Mouse (Mus musculus) frontal cortex, adult (tissue): ENCODE data around the gene Urb2.
A peak's percentile ranks its signal among the peaks of the same experiment; 100 is the strongest.

ENCODE experiments used
- ATAC-seq: cut with Nextera tagmentation; 2 replicates; pipeline ENCODE4 v1.9.2; 2017; ENCODE audit warnings: mild to moderate bottlenecking, moderate library complexity, mixed read lengths; ENCODE audit not compliant: low TSS enrichment

Urb2 gene

DNA sequence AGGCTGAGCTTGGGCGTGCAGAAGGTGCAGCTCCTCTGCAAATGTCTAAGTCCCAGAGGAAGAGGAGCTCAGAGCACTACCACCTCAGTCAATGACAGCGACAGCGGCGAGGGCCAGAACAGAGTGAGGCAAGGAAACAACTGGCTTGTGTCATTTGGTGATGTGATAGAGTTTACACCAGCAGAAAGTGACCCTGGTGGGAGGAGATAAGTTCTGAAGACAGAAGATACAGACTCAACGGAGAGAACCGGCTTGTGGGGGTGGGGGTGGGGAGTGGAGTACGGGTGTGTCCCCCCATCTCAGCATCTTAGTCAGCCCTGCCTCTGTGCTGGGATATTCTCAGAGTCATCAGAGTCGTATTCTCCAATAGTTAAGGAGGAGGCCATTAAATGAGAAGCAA lies 56.1 kb downstream of the Urb2 start:
- ATAC-seq, result no peak

DNA sequence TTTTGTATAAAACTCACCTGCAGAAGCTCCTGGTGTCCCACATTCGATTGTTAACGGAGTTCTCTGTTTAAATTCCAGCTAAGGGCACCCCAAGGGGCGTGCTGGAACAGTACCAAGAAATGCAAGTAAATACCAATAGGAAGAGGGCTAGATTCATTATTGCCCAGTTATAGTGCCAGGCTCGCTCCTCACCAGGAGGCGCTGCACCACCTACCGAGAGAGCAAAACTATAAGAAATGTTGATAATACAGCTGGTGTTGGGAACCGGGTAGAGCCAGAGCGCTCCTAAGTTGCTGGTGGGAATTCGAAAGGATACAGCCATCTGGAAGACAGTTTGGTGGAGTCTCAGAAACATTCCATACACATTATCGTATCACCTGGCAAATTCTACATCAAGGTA lies 56.7 kb downstream of the Urb2 start:
- ATAC-seq, result no peak

DNA sequence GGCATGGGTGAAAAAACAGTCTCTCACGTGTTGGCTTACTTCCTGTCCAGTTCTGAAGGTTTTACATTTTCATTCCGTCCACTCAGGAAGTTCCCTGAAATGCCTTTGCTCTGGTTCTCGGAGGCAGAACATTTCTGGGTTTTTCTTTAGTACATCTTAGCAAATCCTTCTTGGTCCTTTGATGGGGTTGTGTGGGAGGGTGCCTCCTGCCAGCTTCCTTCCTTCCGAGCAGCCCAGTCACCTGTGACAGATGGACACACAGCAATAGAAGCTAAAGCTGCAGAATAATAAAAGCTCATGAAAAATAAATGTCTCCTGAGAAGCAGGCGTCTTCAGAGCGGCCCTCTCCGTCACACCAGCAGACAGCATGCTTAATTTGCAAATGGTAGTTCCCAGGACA lies 57.7 kb downstream of the Urb2 start:
- ATAC-seq, result peak; percentile 80

DNA sequence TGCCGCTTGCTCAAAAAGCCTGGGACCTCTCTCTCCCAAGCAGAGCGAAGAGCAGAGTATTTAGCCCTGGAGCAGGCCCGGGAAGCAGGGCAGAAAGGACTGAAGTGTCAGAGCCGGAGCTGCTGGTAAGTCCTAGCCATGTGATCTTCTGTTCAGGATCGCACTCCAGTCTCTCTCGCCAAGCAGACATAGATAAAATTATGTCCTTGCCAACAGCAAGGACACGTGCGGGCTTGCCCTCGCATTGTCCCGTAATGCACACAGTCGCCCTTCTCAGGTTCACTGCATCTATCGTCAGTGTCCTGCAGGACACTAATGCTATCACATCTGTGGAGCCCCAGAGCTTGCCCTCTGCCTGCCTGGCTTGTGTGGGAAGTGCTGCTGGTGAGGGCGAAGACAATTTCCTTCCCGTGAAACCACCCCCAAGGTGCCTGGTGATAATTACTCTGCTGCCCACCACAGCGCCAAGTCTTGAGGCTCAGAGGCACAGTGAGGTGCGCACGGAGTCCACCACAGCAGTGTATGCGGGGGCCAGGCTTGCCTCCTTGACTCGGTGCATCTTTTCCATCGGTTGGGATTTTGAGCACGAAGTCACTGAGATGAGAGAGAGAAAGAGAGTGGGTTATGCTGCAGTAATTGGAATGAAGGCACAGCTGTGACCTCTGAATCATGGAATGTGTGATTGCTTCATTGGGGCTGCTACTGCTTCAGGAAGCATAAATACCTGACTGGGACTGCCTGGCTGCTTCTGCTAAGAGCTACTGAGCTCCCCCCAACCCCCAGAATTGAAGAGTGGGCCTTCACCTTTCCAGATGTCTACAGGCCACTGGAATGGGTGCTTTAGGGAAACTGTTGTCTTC lies 59.4 kb downstream of the Urb2 start:
- ATAC-seq, result no peak

DNA sequence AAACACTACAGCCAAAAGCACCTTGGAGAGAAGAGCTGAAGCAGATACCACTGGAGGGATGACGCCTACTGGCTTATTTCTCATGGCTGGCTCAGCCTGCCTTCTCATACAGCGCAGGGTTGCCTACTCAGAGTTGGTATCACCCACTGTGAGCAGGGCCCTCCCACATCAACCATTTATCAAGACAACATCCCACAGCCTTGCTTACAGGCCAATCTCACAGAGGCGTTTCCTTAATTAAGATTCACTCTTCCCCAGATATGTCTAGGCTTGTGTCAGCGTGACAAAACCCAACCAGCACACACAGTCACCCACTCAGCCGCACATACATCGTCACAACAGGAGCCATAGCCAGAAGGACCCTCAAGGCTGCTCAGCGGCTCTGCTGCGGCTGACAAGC lies 61.3 kb downstream of the Urb2 start:
- peak; percentile 80 for ATAC-seq

DNA sequence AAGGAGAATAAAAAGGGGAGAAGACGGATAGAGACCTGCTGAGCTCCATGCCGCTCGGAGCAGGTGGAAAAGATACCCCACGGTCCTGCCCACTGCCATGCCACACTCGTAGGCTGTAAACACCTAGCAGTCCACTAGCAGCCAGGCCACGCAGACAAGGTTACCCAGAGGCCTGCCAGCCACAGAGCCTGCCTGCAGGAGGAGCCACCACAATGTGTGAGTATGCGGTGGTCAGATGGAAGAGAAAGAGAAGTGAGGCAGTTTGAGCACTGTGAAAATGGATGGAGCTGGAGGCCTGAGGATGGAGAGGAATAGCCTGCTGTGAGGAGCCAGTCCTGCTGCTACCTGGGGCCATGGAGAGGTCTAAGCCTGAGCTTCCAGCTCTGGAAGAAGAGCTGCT lies 62.3 kb downstream of the Urb2 start:
- ATAC-seq, result no peak

DNA sequence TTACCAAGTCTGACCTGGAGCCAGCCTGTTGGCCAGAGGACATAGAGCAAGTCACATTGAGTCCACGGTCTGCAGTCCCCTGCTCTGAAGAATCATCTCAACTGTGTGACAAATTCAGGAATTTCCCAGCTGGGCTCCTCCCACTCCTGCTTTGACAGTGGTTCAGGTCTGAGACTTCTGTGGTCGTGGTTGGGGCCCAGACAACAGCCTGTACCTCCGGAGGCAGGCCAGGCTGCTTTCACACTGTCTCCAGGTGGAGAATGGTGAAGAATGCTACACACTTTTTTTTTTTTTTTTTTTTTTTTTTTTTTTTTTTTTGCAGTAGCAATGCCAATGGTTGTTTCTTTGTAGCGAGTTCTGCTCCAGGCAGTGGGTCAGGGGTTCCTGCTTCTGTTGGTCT lies 64.4 kb downstream of the Urb2 start:
- ATAC-seq, result no peak

DNA sequence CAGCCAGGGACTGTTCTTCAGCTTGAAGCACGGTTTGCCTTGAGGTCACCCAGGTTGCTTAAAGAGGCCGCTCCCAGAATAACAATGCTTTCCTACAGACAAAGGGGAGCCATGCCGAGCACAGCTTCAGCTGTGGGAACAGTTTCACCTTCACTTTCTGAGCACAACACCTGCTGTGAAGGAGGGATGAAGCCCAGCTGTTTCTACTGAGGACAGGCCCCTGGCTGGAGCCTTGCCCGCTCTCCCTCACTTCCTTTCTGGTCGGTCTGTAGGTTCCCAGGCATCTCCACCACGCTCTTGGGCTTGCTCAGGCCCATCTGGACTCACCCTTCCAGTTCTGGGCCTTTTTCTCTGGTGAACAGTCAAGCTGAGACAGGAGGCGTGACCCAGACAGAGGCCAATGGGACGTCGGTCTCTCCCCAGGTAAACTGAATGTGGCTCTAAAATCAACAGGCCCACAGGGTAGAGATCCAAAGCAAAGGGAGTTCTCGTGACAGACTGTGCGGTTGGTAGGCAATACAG lies 66.8 kb downstream of the Urb2 start:
- ATAC-seq, result no peak

DNA sequence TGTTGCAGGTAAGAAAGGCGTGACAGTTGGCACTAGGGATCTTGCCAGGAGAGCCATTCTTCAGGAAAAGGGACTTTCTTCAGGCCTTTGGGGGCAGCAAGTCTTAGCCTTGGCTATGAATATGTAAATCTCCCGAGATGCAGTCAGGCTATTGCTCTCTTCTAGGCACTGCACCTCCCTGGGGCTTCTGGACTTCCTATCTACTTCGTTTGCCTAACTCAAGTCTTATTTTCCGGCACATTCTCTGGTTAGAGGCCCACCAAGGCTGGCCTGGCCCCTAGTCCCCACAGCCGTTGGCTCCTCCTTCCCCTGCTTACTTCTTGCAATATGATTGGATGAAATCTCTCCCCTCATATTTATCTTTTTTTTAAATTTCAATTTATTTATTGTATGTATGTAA lies 67.7 kb downstream of the Urb2 start:
- ATAC-seq, result no peak

DNA sequence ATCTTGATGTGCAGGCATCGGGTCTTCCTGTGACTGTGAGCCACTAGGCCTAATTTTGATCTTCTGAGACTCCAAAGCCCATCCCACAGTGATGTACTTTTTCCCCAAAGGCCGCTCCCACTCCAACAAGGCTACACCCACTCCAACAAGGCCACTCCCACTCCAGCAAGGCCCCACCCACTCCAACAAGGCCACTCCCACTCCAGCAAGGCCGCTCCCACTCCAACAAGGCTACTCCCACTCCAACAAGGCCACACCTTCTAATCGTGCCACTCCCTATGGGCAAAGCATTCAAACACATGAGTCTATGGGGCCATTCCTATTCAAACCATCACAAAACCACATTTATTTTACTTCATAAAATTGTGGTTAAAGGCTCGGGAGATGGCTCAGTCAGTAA lies 69.2 kb downstream of the Urb2 start:
- ATAC-seq, result no peak
